Mouse (Mus musculus): ENCODE measurements around the gene Adgrf3.

- TF ChIP-seq CTCF (IDR thresholded peaks at IDR 0.05; ENCODE audit: low read depth, low read length) (no peak), GATA2 (IDR thresholded peaks at IDR 0.05; ENCODE audit: borderline replicate concordance, low read depth, low read length) (no peak), GATA1 (IDR thresholded peaks at IDR 0.05; ENCODE audit: borderline replicate concordance, low read length) (no peak)
These were observed 28.5 kb upstream of the Adgrf3 start for GRCm38 (mm10) chr5:30233979-30234378.

Measured in G1E (cell line).